Mouse (Mus musculus): ENCODE measurements around the gene Foxp1. TPM values are rescaled to one million over a fixed set of nuclear protein-coding genes. Genes with fewer than 3 reads are reported as not detected.

The Foxp1 gene
- polyA plus RNA-seq, 1 experiment from 2014 or later, result 38.0 TPM

- DNase-seq (ENCODE audit: low spot score) (no peak), ATAC-seq (replicated peaks; ENCODE audit: low FRiP score, low read depth) (no peak)
- Histone ChIP-seq H3K4me2 (ENCODE audit: low read length) (no peak overlapping the region), H3K27ac (no peak overlapping the region), H3K4me1 (replicated peaks; ENCODE audit: insufficient read depth, low read length) (0 out of 2 replicates have a peak, but pooled peaks cover 5% of the 10 kb centered on the region), H3K36me3 (ENCODE audit: insufficient read depth, low read length) (no peaks in the 10 kb centered on the region), H3K9me3 (replicated peaks; ENCODE audit: low read length) (no peaks in the 10 kb centered on the region), H3K27me3 (ENCODE audit: insufficient read depth, low read length) (no peaks in the 10 kb centered on the region), H3K4me3 (replicated peaks; ENCODE audit: low read depth, low read length) (no peak overlapping the region), H3K9ac (ENCODE audit: low read depth, low read length) (no peak overlapping the region)
- 40% methylated on average over 8 of the region's 8 CpGs for WGBS
- TF ChIP-seq CTCF (IDR thresholded peaks at IDR 0.05; ENCODE audit: low read depth), result no peak
Observed at GRCm38 (mm10) chr6:99301923-99302322, 220.6 kb downstream of the Foxp1 start.

- no peak overlapping the region for H3K9ac ChIP-seq (ENCODE audit: low read depth, low read length)
- ATAC-seq (replicated peaks; ENCODE audit: low FRiP score, low read depth) (no peak), DNase-seq (ENCODE audit: low spot score) (no peak)
- no peak overlapping the region for H3K27ac ChIP-seq
- H3K4me3 ChIP-seq (replicated peaks; ENCODE audit: low read depth, low read length), result no peak overlapping the region
- no peaks in the 10 kb centered on the region for H3K36me3 ChIP-seq (ENCODE audit: insufficient read depth, low read length)
- TF ChIP-seq CTCF (IDR thresholded peaks at IDR 0.05; ENCODE audit: low read depth), result no peak
- 0 out of 2 replicates have a peak, but pooled peaks cover 5% of the 10 kb centered on the region for H3K4me1 ChIP-seq (replicated peaks; ENCODE audit: insufficient read depth, low read length)
- H3K4me2 ChIP-seq (ENCODE audit: low read length), result no peak overlapping the region
- H3K9me3 ChIP-seq (replicated peaks; ENCODE audit: low read length), result no peaks in the 10 kb centered on the region
- no peaks in the 10 kb centered on the region for H3K27me3 ChIP-seq (ENCODE audit: insufficient read depth, low read length)
- 93% methylated on average over 6 of the region's 6 CpGs for WGBS
Observed at GRCm38 (mm10) chr6:99300235-99300634, 222.3 kb downstream of the Foxp1 start.

DNA sequence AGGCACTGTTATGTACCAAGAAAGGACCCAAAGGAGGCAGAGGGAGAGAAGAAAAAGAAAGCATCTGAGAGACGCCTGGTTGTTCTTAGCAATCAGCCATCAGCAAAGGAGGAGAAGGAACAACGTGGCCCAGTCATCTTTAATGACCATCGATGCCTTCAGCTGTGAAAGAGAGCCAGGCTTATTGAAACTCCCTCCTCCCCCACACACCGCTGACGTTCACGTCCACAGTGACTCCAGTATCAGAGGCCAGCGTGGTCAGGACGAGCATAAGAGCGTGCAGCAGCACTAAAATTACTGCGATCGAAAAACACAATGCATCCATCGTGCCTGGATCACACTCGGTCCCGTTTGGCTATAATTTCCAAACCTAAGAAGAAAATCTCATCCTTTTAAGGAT lies 223.3 kb downstream of the Foxp1 start:
- Histone ChIP-seq H3K27me3 (ENCODE audit: insufficient read depth, low read length) (no peaks in the 10 kb centered on the region), H3K9ac (ENCODE audit: low read depth, low read length) (no peak overlapping the region), H3K4me2 (ENCODE audit: low read length) (no peak overlapping the region), H3K4me3 (replicated peaks; ENCODE audit: low read depth, low read length) (no peak overlapping the region), H3K4me1 (replicated peaks; ENCODE audit: insufficient read depth, low read length) (0 out of 2 replicates have a peak, but pooled peaks cover 5% of the 10 kb centered on the region), H3K27ac (no peak overlapping the region), H3K9me3 (replicated peaks; ENCODE audit: low read length) (no peaks in the 10 kb centered on the region), H3K36me3 (ENCODE audit: insufficient read depth, low read length) (no peaks in the 10 kb centered on the region)
- no peak for TF ChIP-seq CTCF (IDR thresholded peaks at IDR 0.05; ENCODE audit: low read depth)
- DNase-seq (ENCODE audit: low spot score), result peak; percentile 25
- ATAC-seq (replicated peaks; ENCODE audit: low FRiP score, low read depth), result no peak
- WGBS, result 42% methylated on average over 14 of the region's 14 CpGs

DNA sequence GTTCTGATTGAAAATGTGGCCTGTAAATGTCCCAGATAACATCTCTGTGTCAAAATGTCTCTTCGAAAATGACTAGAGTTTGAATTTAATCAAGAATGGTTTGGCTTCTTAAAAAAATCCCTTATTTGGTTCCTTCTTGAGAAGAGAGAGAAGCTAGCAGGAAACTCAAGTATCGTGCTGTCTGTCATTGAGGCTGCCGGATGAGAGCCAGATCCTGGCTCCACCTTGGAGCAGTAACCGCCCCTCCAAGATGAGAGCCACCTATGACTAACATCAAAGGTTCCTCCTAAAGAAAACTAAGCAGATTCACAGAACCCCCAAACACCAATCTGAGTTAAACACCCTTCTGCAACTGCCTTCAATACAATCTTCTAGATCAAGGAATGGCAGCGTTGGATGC lies 225.0 kb downstream of the Foxp1 start:
- Histone ChIP-seq H3K27ac (no peak overlapping the region), H3K4me2 (ENCODE audit: low read length) (no peak overlapping the region), H3K36me3 (ENCODE audit: insufficient read depth, low read length) (no peaks in the 10 kb centered on the region), H3K9ac (ENCODE audit: low read depth, low read length) (no peak overlapping the region), H3K9me3 (replicated peaks; ENCODE audit: low read length) (no peaks in the 10 kb centered on the region), H3K4me3 (replicated peaks; ENCODE audit: low read depth, low read length) (no peak overlapping the region), H3K4me1 (replicated peaks; ENCODE audit: insufficient read depth, low read length) (0 out of 2 replicates have a peak, but pooled peaks cover 5% of the 10 kb centered on the region), H3K27me3 (ENCODE audit: insufficient read depth, low read length) (no peaks in the 10 kb centered on the region)
- DNase-seq (ENCODE audit: low spot score) (no peak), ATAC-seq (replicated peaks; ENCODE audit: low FRiP score, low read depth) (no peak)
- TF ChIP-seq CTCF (IDR thresholded peaks at IDR 0.05; ENCODE audit: low read depth), result no peak
- WGBS, result 84% methylated on average over 5 of the region's 5 CpGs

DNA sequence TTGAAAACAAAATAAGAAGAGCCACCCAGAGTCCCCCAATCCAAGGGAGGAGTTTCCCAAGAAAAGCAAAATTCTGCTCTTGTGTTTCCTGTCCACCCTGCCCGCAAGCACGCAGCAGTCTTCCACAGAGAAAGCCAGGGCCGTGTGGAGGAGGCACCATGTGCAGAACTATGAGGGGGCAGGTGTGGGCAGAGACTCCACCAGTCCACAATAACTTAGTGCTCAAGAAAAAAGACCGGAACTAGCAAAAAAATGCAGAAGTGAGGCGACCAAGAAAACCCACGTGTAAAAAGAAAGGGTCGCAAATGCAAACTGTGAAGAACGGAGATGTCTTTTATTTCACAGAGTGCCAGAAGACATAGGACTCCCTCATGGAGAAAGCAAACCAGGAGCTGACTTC lies 227.0 kb downstream of the Foxp1 start:
- no peaks in the 10 kb centered on the region for H3K27me3 ChIP-seq (ENCODE audit: insufficient read depth, low read length)
- H3K27ac ChIP-seq, result no peak overlapping the region
- H3K4me1 ChIP-seq (replicated peaks; ENCODE audit: insufficient read depth, low read length), result 0 out of 2 replicates have a peak, but pooled peaks cover 5% of the 10 kb centered on the region
- no peaks in the 10 kb centered on the region for H3K9me3 ChIP-seq (replicated peaks; ENCODE audit: low read length)
- no peak for TF ChIP-seq CTCF (IDR thresholded peaks at IDR 0.05; ENCODE audit: low read depth)
- no peak overlapping the region for H3K4me2 ChIP-seq (ENCODE audit: low read length)
- H3K9ac ChIP-seq (ENCODE audit: low read depth, low read length), result no peak overlapping the region
- no peaks in the 10 kb centered on the region for H3K36me3 ChIP-seq (ENCODE audit: insufficient read depth, low read length)
- ATAC-seq (replicated peaks; ENCODE audit: low FRiP score, low read depth) (no peak), DNase-seq (ENCODE audit: low spot score) (peak; percentile 44)
- WGBS, result 36% methylated on average over 8 of the region's 8 CpGs
- H3K4me3 ChIP-seq (replicated peaks; ENCODE audit: low read depth, low read length), result no peak overlapping the region

DNA sequence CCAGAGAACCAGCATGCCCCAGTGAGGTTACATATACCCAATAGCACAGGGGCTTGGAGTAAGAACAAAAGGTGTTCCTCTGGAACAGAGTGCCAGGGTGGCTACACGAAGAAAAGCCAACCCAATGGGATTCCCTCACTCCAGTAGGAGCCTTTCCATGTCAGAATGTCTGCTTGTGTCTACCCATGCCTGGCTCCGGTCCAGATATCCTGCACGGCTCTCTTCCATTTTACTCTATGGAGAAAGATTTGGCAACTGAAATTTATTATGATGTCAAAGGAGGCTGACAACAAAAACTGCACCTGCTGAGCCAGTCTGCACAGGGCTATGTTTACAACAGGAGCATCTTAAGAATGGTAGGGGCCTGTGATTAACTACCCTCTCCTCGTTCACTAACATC lies 233.3 kb downstream of the Foxp1 start:
- Histone ChIP-seq H3K36me3 (ENCODE audit: insufficient read depth, low read length) (no peaks in the 10 kb centered on the region), H3K4me2 (ENCODE audit: low read length) (no peak overlapping the region), H3K4me1 (replicated peaks; ENCODE audit: insufficient read depth, low read length) (no peaks in the 10 kb centered on the region; the same call in 1 of the 2 replicates), H3K27me3 (ENCODE audit: insufficient read depth, low read length) (no peaks in the 10 kb centered on the region), H3K9ac (ENCODE audit: low read depth, low read length) (no peak overlapping the region), H3K27ac (no peak overlapping the region), H3K4me3 (replicated peaks; ENCODE audit: low read depth, low read length) (no peak overlapping the region), H3K9me3 (replicated peaks; ENCODE audit: low read length) (no peaks in the 10 kb centered on the region)
- 68% methylated on average over 4 of the region's 4 CpGs for WGBS
- DNase-seq (ENCODE audit: low spot score), result no peak
- ATAC-seq (replicated peaks; ENCODE audit: low FRiP score, low read depth), result no peak
- TF ChIP-seq CTCF (IDR thresholded peaks at IDR 0.05; ENCODE audit: low read depth), result no peak

GRCm38 (mm10) chr6:99285026-99285425 lies 237.5 kb downstream of the Foxp1 start:
- Histone ChIP-seq H3K27ac (no peak overlapping the region), H3K4me2 (ENCODE audit: low read length) (no peak overlapping the region), H3K9ac (ENCODE audit: low read depth, low read length) (no peak overlapping the region), H3K36me3 (ENCODE audit: insufficient read depth, low read length) (no peaks in the 10 kb centered on the region), H3K4me3 (replicated peaks; ENCODE audit: low read depth, low read length) (no peak overlapping the region), H3K27me3 (ENCODE audit: insufficient read depth, low read length) (no peaks in the 10 kb centered on the region), H3K9me3 (replicated peaks; ENCODE audit: low read length) (no peaks in the 10 kb centered on the region), H3K4me1 (replicated peaks; ENCODE audit: insufficient read depth, low read length) (no peaks in the 10 kb centered on the region; the same call in 1 of the 2 replicates)
- DNase-seq (ENCODE audit: low spot score) (no peak), ATAC-seq (replicated peaks; ENCODE audit: low FRiP score, low read depth) (no peak)
- no peak for TF ChIP-seq CTCF (IDR thresholded peaks at IDR 0.05; ENCODE audit: low read depth)
- 55% methylated on average over 3 of the region's 3 CpGs for WGBS
